Mouse (Mus musculus): ENCODE data around the gene Lxn. TPM values are rescaled to one million over a fixed set of nuclear protein-coding genes. Genes with fewer than 3 reads are reported as not detected.
A peak's percentile ranks its signal among the peaks of the same experiment; 100 is the strongest.

The Lxn gene
- 10 to 100 TPM; 45.2 to 51.7 TPM for total RNA-seq (2021)
- long read RNA-seq, experiment 1, transcript Lxn-201 (6 exons, 1,112 nt): major isoform, 32 of 35 reads
- long read RNA-seq, experiment 1, partial matches to known transcripts: 0 of 35 reads
- long read RNA-seq, experiment 1, other reads (novel, unspliced or antisense): 2 of 35 reads
- long read RNA-seq, experiment 2, transcript Lxn-201 (6 exons, 1,112 nt): major isoform, 89 of 96 reads
- long read RNA-seq, experiment 2, partial matches to known transcripts: 0 of 96 reads
- long read RNA-seq, experiment 2, other reads (novel, unspliced or antisense): 5 of 96 reads

DNA sequence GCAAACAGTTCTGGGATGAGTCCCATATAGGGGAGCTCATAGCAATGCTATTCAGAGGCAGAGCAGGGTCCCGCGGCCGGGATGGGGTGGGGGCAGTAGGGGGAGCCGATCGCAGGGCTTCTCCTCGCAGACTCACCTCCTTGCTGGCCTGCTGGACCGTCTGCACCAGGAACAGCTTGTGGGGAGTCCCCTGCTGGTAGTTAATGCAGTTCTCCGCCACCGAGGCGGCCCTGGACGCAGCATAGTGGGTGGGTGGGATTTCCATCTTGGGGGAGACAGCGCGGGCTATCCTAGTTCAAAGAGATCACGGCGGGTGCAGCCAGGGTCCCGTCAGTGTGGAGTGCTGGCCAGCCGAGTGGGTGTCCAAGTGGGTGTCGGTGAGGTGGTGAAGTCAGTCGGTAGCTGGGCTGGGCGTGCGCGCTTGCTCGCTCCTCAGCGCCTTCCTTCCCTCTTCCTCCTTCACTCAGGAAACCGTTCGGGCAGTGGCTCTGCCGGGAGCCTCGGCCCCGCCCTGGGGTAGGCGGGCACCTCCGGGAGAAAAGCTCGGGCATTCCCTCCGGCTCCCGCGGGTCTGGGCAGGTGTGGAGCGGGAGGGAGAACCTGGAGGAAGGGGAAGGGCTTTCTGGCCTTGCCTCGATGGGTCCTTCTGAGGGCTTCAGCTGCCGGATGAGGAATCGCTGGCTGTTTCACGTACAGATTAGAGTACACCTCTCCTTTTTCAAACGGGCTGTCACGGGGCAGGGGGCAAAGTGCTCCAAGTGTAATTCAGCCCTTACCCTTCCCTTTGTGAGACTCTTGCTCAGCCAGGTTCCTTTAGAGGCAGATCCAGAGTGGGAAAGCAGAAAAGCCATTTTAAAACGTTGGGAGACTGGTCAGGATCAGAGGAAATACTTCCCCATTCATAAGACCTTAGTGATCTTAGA is at the start of gene Lxn:
Gene Lxn, minus strand, starts transcription at position 477 of the 923 bp plus-strand sequence.
- DNase-seq (ENCODE audit: low spot score in 2 of 2): peak; percentile 46 to 54

GRCm38 (mm10) chr3:67512807-67513206 is 49.1 kb upstream of the Lxn start:
- peak; percentile 75 to 90 for DNase-seq (ENCODE audit: low spot score in 2 of 2)

DNA sequence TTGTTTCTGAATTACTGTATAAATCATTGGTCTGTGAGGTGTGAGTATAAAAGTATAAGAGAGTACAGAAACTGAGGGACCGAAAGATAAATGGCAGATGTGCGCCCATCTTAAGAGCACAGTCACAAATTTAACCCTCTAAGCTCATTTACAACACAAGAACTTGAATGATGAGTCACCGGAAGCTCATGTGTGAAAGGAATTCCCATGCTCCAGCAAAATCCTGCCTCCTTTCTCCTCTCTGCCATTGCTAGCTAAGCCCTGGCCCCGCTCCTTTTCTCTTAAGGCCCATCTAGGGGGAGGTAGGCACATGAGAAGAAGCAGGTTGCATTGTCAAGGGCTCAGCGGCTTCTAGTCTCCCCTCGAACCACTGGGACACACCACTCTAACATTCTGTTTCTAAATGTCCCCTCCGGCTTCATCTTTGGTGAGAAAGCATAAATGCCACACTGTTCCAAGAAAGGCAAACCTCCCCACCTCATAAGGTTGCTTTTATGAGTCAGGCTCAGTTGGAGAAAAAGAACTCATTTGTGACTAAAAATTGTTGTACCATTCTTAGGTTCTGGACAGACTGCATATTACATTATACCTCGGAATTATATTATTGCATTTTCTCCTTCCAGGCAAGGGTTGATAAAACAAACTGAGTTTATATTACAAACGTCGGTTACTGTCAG is 44.6 kb upstream of the Lxn start:
- DNase-seq (ENCODE audit: low spot score in 2 of 2): no peak

- DNase-seq (ENCODE audit: low spot score in 2 of 2): no peak
Observed at GRCm38 (mm10) chr3:67505286-67505685, 41.6 kb upstream of the Lxn start.

- no peak for DNase-seq (ENCODE audit: low spot score in 2 of 2)
Observed at GRCm38 (mm10) chr3:67503878-67504277, 40.2 kb upstream of the Lxn start.

GRCm38 (mm10) chr3:67499406-67499791 is 35.7 kb upstream of the Lxn start:
- DNase-seq (ENCODE audit: low spot score in 2 of 2): no peak

- DNase-seq (ENCODE audit: low spot score in 2 of 2): no peak
Observed at GRCm38 (mm10) chr3:67498773-67499405, 35.2 kb upstream of the Lxn start.

DNA sequence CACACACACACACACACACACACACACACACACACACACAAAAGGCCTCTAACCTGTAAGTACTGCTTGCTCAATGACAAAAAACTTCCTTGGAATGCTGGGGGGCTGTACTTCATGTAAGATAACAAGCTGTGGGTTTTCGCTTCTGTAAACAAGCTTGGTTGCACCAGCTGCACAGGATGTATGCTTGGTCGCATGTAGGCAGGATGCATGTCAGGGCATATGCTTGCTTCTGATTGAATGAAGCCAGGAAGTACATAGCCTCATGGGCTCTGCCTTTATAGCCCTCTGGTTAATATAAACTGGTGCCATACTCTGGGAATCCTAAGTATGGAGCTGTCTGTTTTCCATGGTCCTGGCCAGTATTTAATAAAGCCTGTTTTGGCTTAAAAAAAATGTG is 34.3 kb upstream of the Lxn start:
- no peak for DNase-seq (ENCODE audit: low spot score in 2 of 2)

DNA sequence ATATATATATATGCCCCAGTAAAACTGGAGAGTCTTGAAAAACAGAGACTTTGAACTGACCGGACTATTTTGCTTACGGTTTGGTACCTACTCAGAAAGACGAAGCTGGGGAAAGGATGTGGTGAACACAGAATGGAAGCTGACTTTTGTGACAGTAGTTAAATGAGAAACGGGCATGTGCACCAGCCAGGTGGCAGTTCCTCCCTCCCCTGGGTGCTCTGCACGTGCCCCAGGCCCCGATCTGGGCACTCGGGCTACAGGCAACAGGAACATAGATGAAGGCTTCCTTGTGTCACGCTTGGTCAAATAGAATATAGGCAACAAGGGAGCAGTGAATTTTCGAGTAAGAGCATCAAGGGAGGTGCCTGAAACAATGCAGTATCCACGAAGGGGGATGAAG is 32.6 kb upstream of the Lxn start:
- no peak for DNase-seq (ENCODE audit: low spot score in 2 of 2)

DNA sequence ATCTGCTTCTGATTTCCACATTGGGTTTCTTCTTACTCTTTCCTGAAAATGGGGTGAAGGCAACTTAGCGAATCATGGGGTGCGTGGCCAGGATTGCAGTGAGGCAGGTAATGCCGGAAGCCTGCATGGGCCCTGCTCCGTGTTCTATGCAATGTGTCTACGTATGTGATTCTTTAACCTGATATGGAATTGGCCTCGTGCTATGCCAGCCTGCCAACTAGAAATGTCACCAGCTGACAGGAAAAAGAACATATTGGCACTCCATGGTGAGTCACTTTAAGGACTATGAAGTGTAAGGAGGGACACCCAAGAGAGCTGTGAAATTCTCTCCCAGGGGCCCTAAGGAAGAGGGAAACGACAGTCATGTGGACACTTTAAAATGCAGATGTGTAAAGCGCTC is 29.4 kb upstream of the Lxn start:
- DNase-seq (ENCODE audit: low spot score in 2 of 2): peak; percentile 34 to 48

GRCm38 (mm10) chr3:67492086-67492869 is 28.6 kb upstream of the Lxn start:
- peak in 1 of 2 experiments; percentile 46 for DNase-seq (ENCODE audit: low spot score in 2 of 2)

DNA sequence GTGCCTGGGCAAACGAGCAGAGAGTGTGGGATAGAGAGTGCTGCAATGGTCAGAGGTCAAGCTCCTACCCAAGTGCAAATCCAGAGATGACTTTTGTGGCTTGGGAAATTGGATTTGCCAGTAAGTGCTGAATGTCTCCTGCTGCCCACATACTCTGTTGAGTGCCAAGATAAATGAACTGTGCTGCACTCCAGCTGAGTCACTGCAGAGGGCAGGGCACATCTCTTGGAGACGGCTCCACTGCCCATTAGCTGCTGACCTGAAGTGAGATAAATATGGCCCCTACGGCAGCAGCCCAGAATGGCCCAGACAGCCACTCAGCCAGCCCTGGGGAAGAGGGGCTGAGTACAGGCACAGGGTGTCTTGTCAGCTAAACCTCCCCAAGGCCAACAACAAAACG is 26.4 kb upstream of the Lxn start:
- DNase-seq (ENCODE audit: low spot score in 2 of 2): no peak

- no peak for DNase-seq (ENCODE audit: low spot score in 2 of 2)
Observed at GRCm38 (mm10) chr3:67485233-67485632, 21.5 kb upstream of the Lxn start.

GRCm38 (mm10) chr3:67482400-67482799 is 18.7 kb upstream of the Lxn start:
- no peak for DNase-seq (ENCODE audit: low spot score in 2 of 2)

GRCm38 (mm10) chr3:67479806-67480205 is 16.1 kb upstream of the Lxn start:
- no peak for DNase-seq (ENCODE audit: low spot score in 2 of 2)

DNA sequence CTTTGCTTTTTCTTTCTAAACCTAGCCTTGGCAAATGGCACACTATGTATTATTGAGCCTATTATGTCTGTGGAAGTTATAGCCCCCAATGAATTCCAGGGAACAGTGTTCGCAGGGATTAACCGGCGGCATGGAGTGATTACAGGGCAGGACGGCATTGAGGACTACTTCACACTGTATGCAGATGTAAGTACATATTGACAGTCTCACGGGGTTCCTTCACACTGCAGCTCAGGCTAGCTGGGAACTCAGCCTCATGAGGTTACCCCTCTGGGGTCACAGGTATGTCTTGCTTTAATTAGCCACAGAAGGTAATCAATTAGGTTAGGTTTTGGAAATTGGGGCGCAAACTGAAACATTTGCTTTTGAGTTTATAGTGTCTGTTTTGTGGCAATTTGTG is 9.7 kb upstream of the Lxn start:
- DNase-seq (ENCODE audit: low spot score in 2 of 2): no peak

GRCm38 (mm10) chr3:67471408-67472127 is 7.8 kb upstream of the Lxn start:
- DNase-seq (ENCODE audit: low spot score in 2 of 2): no peak

DNA sequence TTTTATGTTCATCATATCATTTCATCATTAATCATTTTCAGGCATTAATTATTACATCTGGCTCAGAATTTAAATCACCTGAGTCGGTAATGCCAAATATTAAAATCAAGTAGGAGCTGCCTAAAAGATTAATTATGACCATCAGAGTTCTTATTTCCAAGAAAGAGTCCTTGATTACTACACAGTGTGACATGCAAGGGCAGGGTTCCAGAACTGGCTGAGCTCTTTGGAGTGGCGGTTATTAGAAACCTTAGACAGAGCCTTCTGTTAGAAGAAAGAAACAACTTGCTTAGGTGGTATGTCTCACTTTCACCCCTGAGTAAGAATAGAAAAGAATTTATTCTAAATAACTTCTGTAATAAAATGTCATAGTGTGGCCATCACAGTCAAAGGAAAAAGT is 3.6 kb upstream of the Lxn start:
- DNase-seq (ENCODE audit: low spot score in 2 of 2): no peak

GRCm38 (mm10) chr3:67466576-67466975 is 2.9 kb upstream of the Lxn start:
- no peak for DNase-seq (ENCODE audit: low spot score in 2 of 2)

DNA sequence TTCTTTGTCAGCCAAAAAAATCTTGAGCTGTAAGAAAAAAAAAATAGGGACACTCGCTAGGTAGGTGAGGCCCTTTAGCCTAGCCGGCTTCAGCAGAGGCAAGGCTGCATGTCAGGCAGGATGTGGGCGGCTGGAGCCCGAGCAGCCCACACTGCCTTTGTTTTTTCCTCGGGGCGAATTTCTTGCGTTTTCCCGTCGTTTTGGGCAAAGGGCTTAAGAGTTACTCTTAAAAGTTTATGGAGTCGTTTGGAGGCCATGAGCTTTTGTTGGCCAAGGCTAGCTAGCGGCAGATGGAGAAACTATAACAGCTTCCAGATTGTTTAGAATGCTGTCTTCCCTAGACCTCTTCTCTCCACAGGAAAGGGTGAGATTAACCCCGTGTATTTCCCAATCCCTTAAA is 725 bp downstream of the Lxn start:
- no peak for DNase-seq (ENCODE audit: low spot score in 2 of 2)

All from layer of hippocampus, postnatal 14 days (tissue).